Mouse (Mus musculus) CD4-positive helper T cell, adult 2 months (primary cell): ENCODE measurements around the gene March5.
"Not testable (repeated sequence)": the region's sequence is repeated elsewhere in the genome, so short reads cannot be mapped to it uniquely, and the experiment has no call there.

Source experiments
- DNase-seq: peaks from one replicate; pipeline ENCODE4 v3.0.0-alpha.2; 2012; ENCODE audit warnings: low read depth, missing footprints, low spot score

The March5 gene

GRCm38 (mm10) chr19:37208986-37209385 is 1.6 kb downstream of the March5 start:
- no peak for DNase-seq

- DNase-seq: no peak
These were observed 2.3 kb downstream of the March5 start for GRCm38 (mm10) chr19:37209467-37210128.

- DNase-seq: no peak
These were observed 3.1 kb downstream of the March5 start for GRCm38 (mm10) chr19:37210457-37210856.

- no peak for DNase-seq
These were observed 4.1 kb downstream of the March5 start for GRCm38 (mm10) chr19:37211416-37211815.

- no peak for DNase-seq
These were observed 7.4 kb downstream of the March5 start for GRCm38 (mm10) chr19:37214711-37215110.

GRCm38 (mm10) chr19:37225197-37225862 is 18.0 kb downstream of the March5 start:
- DNase-seq: no peak

- not testable (repeated sequence) for DNase-seq
These were observed 25.3 kb downstream of the March5 start for GRCm38 (mm10) chr19:37232598-37232997.

GRCm38 (mm10) chr19:37233561-37234539 is 26.5 kb downstream of the March5 start:
- peak; percentile 9 for DNase-seq

- no peak for DNase-seq
These were observed 28.5 kb downstream of the March5 start for GRCm38 (mm10) chr19:37235818-37236217.

- no peak for DNase-seq
These were observed 30.0 kb downstream of the March5 start for GRCm38 (mm10) chr19:37237306-37237705.

- no peak for DNase-seq
These were observed 30.5 kb downstream of the March5 start for GRCm38 (mm10) chr19:37237712-37238437.

GRCm38 (mm10) chr19:37238651-37239050 is 31.3 kb downstream of the March5 start:
- DNase-seq: no peak

GRCm38 (mm10) chr19:37239096-37239495 is 31.8 kb downstream of the March5 start:
- DNase-seq: no peak

GRCm38 (mm10) chr19:37241201-37241600 is 33.9 kb downstream of the March5 start:
- DNase-seq: no peak

- no peak for DNase-seq
These were observed 35.4 kb downstream of the March5 start for GRCm38 (mm10) chr19:37242707-37243106.

- no peak for DNase-seq
These were observed 39.5 kb downstream of the March5 start for GRCm38 (mm10) chr19:37246859-37247258.

- DNase-seq: no peak
These were observed 40.9 kb downstream of the March5 start for GRCm38 (mm10) chr19:37248199-37248598.

GRCm38 (mm10) chr19:37252104-37252503 is 44.8 kb downstream of the March5 start:
- DNase-seq: no peak

GRCm38 (mm10) chr19:37255321-37255720 is 48.0 kb downstream of the March5 start:
- no peak for DNase-seq

GRCm38 (mm10) chr19:37262389-37262788 is 55.0 kb downstream of the March5 start:
- DNase-seq: no peak

GRCm38 (mm10) chr19:37263566-37263942 is 56.2 kb downstream of the March5 start:
- DNase-seq: no peak
